Comparison of ENCODE assay signal across 13 mouse cellular contexts in the genomic region with DNA sequence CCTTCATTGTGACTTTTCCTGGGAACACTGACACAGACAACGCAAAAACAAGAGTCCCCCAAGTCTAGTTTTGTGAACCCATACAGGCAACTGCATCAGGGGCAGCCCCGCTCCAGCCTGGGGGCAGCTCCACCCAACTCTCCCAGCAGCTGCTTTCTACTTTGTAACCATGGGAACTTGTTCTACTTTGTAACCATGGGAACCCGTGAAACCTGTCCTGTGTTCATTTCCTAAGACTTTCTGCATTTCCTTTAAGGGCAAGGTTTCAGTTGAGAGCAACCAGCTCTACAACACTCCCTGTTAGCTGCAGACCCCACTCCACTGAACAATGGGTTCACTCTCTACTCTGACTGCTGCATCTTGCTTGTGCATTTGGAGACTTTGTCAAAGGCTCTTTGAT. TPM values are rescaled to one million over a fixed set of nuclear protein-coding genes. Genes with fewer than 3 reads are reported as not detected.
DNase-seq lines count a peak whose midpoint lies in the region; ATAC-seq and TF ChIP-seq lines count a peak whose summit lies in the region.
"Had no signal": no experiment of that assay in that cellular context is flagged by ENCODE, and none has a peak within 500 bp of the region (broad histone marks: within the 10 kb centered on the region; RNA-seq: fewer than 3 reads in every experiment).

No protein-coding gene starts in this region.

- H3K4me1 ChIP-seq in lung, embryonic 14.5 days (ENCODE audit: insufficient read depth) = peaks cover 10% of the 10 kb centered on the region
- H3K4me1 ChIP-seq in lung, adult 2 months (ENCODE audit: control insufficient read depth, insufficient read depth, low read length) = no peaks in the 10 kb centered on the region
- H3K4me1 ChIP-seq in forebrain, embryonic 16.5 days (replicated peaks; ENCODE audit: control insufficient read depth, insufficient read depth, low read length) = peaks cover 1% of the 10 kb centered on the region
- peaks cover 4% of the 10 kb centered on the region for H3K4me1 ChIP-seq in midbrain, embryonic 16.5 days (ENCODE audit: control insufficient read depth, insufficient read depth, low read length)
- H3K4me1 ChIP-seq in stomach, postnatal 0 days (replicated peaks; ENCODE audit: control insufficient read depth, insufficient read depth) = no peaks in the 10 kb centered on the region

- peak; percentile 68 for ATAC-seq in lung, embryonic 14.5 days (ENCODE audit: insufficient read depth)
- 0 out of 2 replicates have a peak, but pooled peaks have one; percentile 28 for ATAC-seq in forebrain, embryonic 16.5 days
- 0 out of 2 replicates have a peak, but pooled peaks have one; percentile 39 for ATAC-seq in midbrain, embryonic 16.5 days
- no peak for ATAC-seq in stomach, postnatal 0 days (ENCODE audit: low FRiP score, low TSS enrichment)

- no peak for TF ChIP-seq EP300 in stomach, postnatal 0 days (optimal IDR thresholded peaks at IDR 0.05)

- no peak overlapping the region for H3K9ac ChIP-seq in lung, embryonic 14.5 days
- H3K9ac ChIP-seq in forebrain, embryonic 16.5 days (replicated peaks; ENCODE audit: low read depth, low read length) = no peak overlapping the region
- no peak overlapping the region for H3K9ac ChIP-seq in midbrain, embryonic 16.5 days (ENCODE audit: low read depth, low read length)
- no peak overlapping the region for H3K9ac ChIP-seq in stomach, postnatal 0 days (ENCODE audit: low read length)
- H3K9ac ChIP-seq: heart, embryonic 12.5 days; hindbrain, embryonic 15.5 days had no signal

- no peak overlapping the region; the same call in 1 of the 2 replicates for H3K27ac ChIP-seq in lung, embryonic 14.5 days (ENCODE audit: low read depth)
- no peak overlapping the region for H3K27ac ChIP-seq in forebrain, embryonic 16.5 days (ENCODE audit: low read length)
- no peak overlapping the region for H3K27ac ChIP-seq in midbrain, embryonic 16.5 days (ENCODE audit: low read length)
- no peak overlapping the region for H3K27ac ChIP-seq in stomach, postnatal 0 days (replicated peaks)
- H3K27ac ChIP-seq: gastrocnemius, adult 2 months; hindbrain, embryonic 15.5 days had no signal

- no peak for TF ChIP-seq POLR2A in lung, adult 2 months (IDR thresholded peaks at IDR 0.05; ENCODE audit: borderline replicate concordance, extremely low read depth, low read depth, low read length)

- no peaks in the 10 kb centered on the region for H3K27me3 ChIP-seq in lung, embryonic 14.5 days (ENCODE audit: insufficient read depth, low read length)
- H3K27me3 ChIP-seq in forebrain, embryonic 16.5 days (replicated peaks; ENCODE audit: control insufficient read depth, insufficient read depth, low read length) = no peaks in the 10 kb centered on the region
- H3K27me3 ChIP-seq in midbrain, embryonic 16.5 days (ENCODE audit: control insufficient read depth, insufficient read depth, low read depth, low read length) = no peaks in the 10 kb centered on the region
- H3K27me3 ChIP-seq in stomach, postnatal 0 days (ENCODE audit: control insufficient read depth, insufficient read depth, low read length) = no peaks in the 10 kb centered on the region

- TF ChIP-seq CTCF in lung, embryonic 14.5 days (IDR thresholded peaks at IDR 0.05; ENCODE audit: low read depth) = no peak
- TF ChIP-seq CTCF in lung, adult 2 months (IDR thresholded peaks at IDR 0.05; ENCODE audit: insufficient read depth, low read length) = no peak
- TF ChIP-seq CTCF in stomach, postnatal 0 days (IDR thresholded peaks at IDR 0.05; ENCODE audit: low read depth) = no peak

- H3K4me2 ChIP-seq in lung, embryonic 14.5 days = no peak overlapping the region
- no peak overlapping the region for H3K4me2 ChIP-seq in forebrain, embryonic 16.5 days (ENCODE audit: low read length)
- no peak overlapping the region for H3K4me2 ChIP-seq in midbrain, embryonic 16.5 days (ENCODE audit: low read length)
- H3K4me2 ChIP-seq in stomach, postnatal 0 days (replicated peaks; ENCODE audit: low read depth) = no peak overlapping the region
- H3K4me2 ChIP-seq: heart, embryonic 12.5 days; hindbrain, embryonic 15.5 days had no signal

- H3K36me3 ChIP-seq in lung, embryonic 14.5 days (ENCODE audit: insufficient read depth) = no peaks in the 10 kb centered on the region
- no peaks in the 10 kb centered on the region for H3K36me3 ChIP-seq in forebrain, embryonic 16.5 days (ENCODE audit: control insufficient read depth, insufficient read depth)
- no peaks in the 10 kb centered on the region for H3K36me3 ChIP-seq in midbrain, embryonic 16.5 days (ENCODE audit: control insufficient read depth, insufficient read depth, low read length)
- H3K36me3 ChIP-seq in stomach, postnatal 0 days (ENCODE audit: control insufficient read depth, insufficient read depth, low read length) = no peaks in the 10 kb centered on the region
- H3K36me3 ChIP-seq: heart, embryonic 12.5 days; hindbrain, embryonic 15.5 days had no signal

- H3K4me3 ChIP-seq in lung, embryonic 14.5 days (ENCODE audit: low read depth, low read length) = no peak overlapping the region
- no peak overlapping the region for H3K4me3 ChIP-seq in lung, adult 2 months (replicated peaks; ENCODE audit: extremely low read depth, low read depth, low read length)
- no peak overlapping the region for H3K4me3 ChIP-seq in forebrain, embryonic 16.5 days (replicated peaks; ENCODE audit: low read length)
- no peak overlapping the region for H3K4me3 ChIP-seq in midbrain, embryonic 16.5 days (ENCODE audit: low read depth, low read length)
- no peak overlapping the region for H3K4me3 ChIP-seq in stomach, postnatal 0 days (ENCODE audit: low read depth, low read length)
- H3K4me3 ChIP-seq: gastrocnemius, adult 2 months; heart, embryonic 12.5 days; hindbrain, embryonic 15.5 days had no signal

- WGBS in lung, embryonic 14.5 days = 47% methylated on average over 3 of the region's 3 CpGs
- WGBS in lung, adult 2 months = 58% methylated on average over 3 of the region's 3 CpGs
- 15% methylated on average over 3 of the region's 3 CpGs for WGBS in forebrain, embryonic 16.5 days
- WGBS in midbrain, embryonic 16.5 days = 12% methylated on average over 3 of the region's 3 CpGs
- 35% methylated on average over 3 of the region's 3 CpGs for WGBS in stomach, postnatal 0 days

- no peaks in the 10 kb centered on the region for H3K9me3 ChIP-seq in lung, embryonic 14.5 days (ENCODE audit: low read depth, low read length)
- no peaks in the 10 kb centered on the region for H3K9me3 ChIP-seq in forebrain, embryonic 16.5 days (ENCODE audit: control insufficient read depth, low read length)
- H3K9me3 ChIP-seq in midbrain, embryonic 16.5 days (replicated peaks; ENCODE audit: control insufficient read depth, low read length, poor library complexity, severe bottlenecking) = no peaks in the 10 kb centered on the region
- H3K9me3 ChIP-seq in stomach, postnatal 0 days (ENCODE audit: control insufficient read depth, low read length) = no peaks in the 10 kb centered on the region
- H3K9me3 ChIP-seq: heart, embryonic 12.5 days; hindbrain, embryonic 15.5 days had no signal

- peak; percentile 64 for DNase-seq in lung, embryonic 14.5 days
- DNase-seq in lung, adult 2 months = no peak
- DNase-seq in T-cell, adult 2 months (ENCODE audit: low spot score) = peak; percentile 47
- DNase-seq in retina, embryonic 14.5 days (ENCODE audit: low spot score) = no peak
- DNase-seq in stomach, postnatal 0 days (ENCODE audit: low spot score) = no peak
- no peak for DNase-seq in right cerebral cortex, adult 2 months (ENCODE audit: low spot score in 2 of 2)
- DNase-seq: gastrocnemius, adult 2 months; kidney, postnatal 4 days; spleen, adult 18-20 months had no signal

RNA-seq across cellular contexts. Expression of a gene that starts 15.4 kb away (rescaled TPM):
- polyA plus RNA-seq in lung, embryonic 14.5 days (2014; fragmentation: Nextera tagmentation; extraction: Ambion mirVana) = 148 and 159 TPM in 2 replicates
- 44.1 and 71.4 TPM in 2 replicates for polyA plus RNA-seq in lung, adult 2 months (2012; rRNA removed)
- 49.1 and 56.3 TPM in 2 replicates for polyA plus RNA-seq in forebrain, embryonic 16.5 days (2015; fragmentation: Nextera tagmentation; extraction: Ambion mirVana)
- polyA plus RNA-seq in midbrain, embryonic 16.5 days (2015; fragmentation: Nextera tagmentation; extraction: Ambion mirVana) = 36.5 and 41.7 TPM in 2 replicates
- polyA plus RNA-seq in stomach, postnatal 0 days (2015; fragmentation: Nextera tagmentation; extraction: Ambion mirVana) = 27.8 and 28.2 TPM in 2 replicates

Comparison
In these comparisons a context has a peak if more than half of its experiments do, and no peak if none do; other contexts are left out.
1. DNase-seq: peak in lung, embryonic 14.5 days (single experiment) and T-cell, adult 2 months (single experiment); none in lung, adult 2 months (single experiment), retina, embryonic 14.5 days (single experiment), stomach, postnatal 0 days (single experiment) and right cerebral cortex, adult 2 months (0 of 2).